Mouse (Mus musculus) heart, postnatal 0 days (tissue): ENCODE data around the gene Syna. TPM values are rescaled to one million over a fixed set of nuclear protein-coding genes. Genes with fewer than 3 reads are reported as not detected.

Source experiments
- ATAC-seq: fragments of 200-750 bp; cut with Nextera tagmentation; 2 replicates; pipeline ENCODE4 v1.8.0; 2017; ENCODE audit warnings: low read depth, moderate number of reproducible peaks, moderate library complexity; ENCODE audit not compliant: insufficient read depth
- DNase-seq: peaks from one replicate; pipeline ENCODE4 v3.0.0-alpha.2; 2016; ENCODE audit warnings: low spot score
- H3K27ac ChIP-seq: fragments of 300-500 bp; sonication (generic); 2 replicates; pipeline ENCODE4 v1.5.1; 2014; ENCODE audit warnings: low read depth, mild to moderate bottlenecking
- H3K27me3 ChIP-seq: fragments of 300-500 bp; sonication (generic); 2 replicates; pipeline ENCODE4 v1.6.1; 2014; ENCODE audit warnings: low read length, mixed read lengths; ENCODE audit not compliant: control insufficient read depth, insufficient read depth
- H3K36me3 ChIP-seq: fragments of 300-500 bp; sonication (generic); replicated peaks from 2 replicates; pipeline ENCODE4 v1.6.1; 2014; ENCODE audit warnings: low read length, mixed read lengths; ENCODE audit not compliant: control insufficient read depth, insufficient read depth
- H3K4me1 ChIP-seq: fragments of 300-500 bp; sonication (generic); 2 replicates; pipeline ENCODE4 v1.6.1; 2014; ENCODE audit warnings: antibody characterized with exemption; ENCODE audit not compliant: control insufficient read depth, insufficient read depth
- H3K4me2 ChIP-seq: fragments of 300-500 bp; sonication (generic); 2 replicates; pipeline ENCODE4 v1.6.1; 2014; ENCODE audit warnings: low read depth, mild to moderate bottlenecking, low read length, moderate library complexity
- H3K4me3 ChIP-seq: fragments of 300-500 bp; sonication (generic); 2 replicates; pipeline ENCODE4 v1.5.1; 2014; ENCODE audit warnings: low read depth, low read length
- H3K9ac ChIP-seq: fragments of 300-500 bp; sonication (generic); replicated peaks from 2 replicates; pipeline ENCODE4 v1.6.1; 2014; ENCODE audit warnings: low read depth, low read length, mixed read lengths
- H3K9me3 ChIP-seq: fragments of 300-500 bp; sonication (generic); replicated peaks from 2 replicates; pipeline ENCODE4 v1.6.1; 2016; ENCODE audit warnings: low read length; ENCODE audit not compliant: control insufficient read depth
- CTCF ChIP-seq: IDR thresholded peaks from 2 replicates; pipeline ENCODE4 v1.5.1; 2016; ENCODE audit warnings: antibody characterized with exemption, control low read depth, low read depth
- EP300 ChIP-seq: IDR thresholded peaks from 2 replicates; pipeline ENCODE4 v1.6.1; 2016; ENCODE audit warnings: antibody characterized with exemption, low read depth
- WGBS: fragments of 180-500 bp; shearing (Covaris S2); extraction: QIAGEN DNeasy Blood & Tissue Kit; methylation state at CpG from one replicate; pipeline ENCODE4 v1.1.7; 2014; 5-methylcytosine and 5-hydroxymethylcytosine counted together
- polyA plus RNA-seq: library from polyadenylated mRNA; unstranded; fragments of >200 nt; fragmentation: Nextera tagmentation; extraction: Ambion mirVana; gene quantifications from 2 replicates; pipeline ENCODE4 v1.2.1, GENCODE M21; 2015
- total RNA-seq: library from RNA; depleted of rRNA; stranded (reverse); fragments of >200 nt; gene quantifications from 2 replicates; pipeline ENCODE4 v1.2.3, GENCODE M21; 2014; ENCODE audit warnings: low replicate concordance

Syna gene
- total and polyA plus RNA-seq, 2 experiments from 2014 or later: not detected

GRCm38 (mm10) chr5:134567445-134567844 is 7.5 kb upstream of the Syna start:
- Histone ChIP-seq H3K4me3 (no peak overlapping the region), H3K27ac (no peak overlapping the region), H3K9ac (no peak overlapping the region), H3K36me3 (no peaks in the 10 kb centered on the region), H3K4me2 (no peak overlapping the region), H3K9me3 (no peaks in the 10 kb centered on the region), H3K4me1 (no peaks in the 10 kb centered on the region), H3K27me3 (no peaks in the 10 kb centered on the region)
- no peak for DNase-seq
- ATAC-seq: no peak
- no peak for TF ChIP-seq EP300
- TF ChIP-seq CTCF: no peak
- 55% methylated on average over 4 of the region's 4 CpGs for WGBS

DNA sequence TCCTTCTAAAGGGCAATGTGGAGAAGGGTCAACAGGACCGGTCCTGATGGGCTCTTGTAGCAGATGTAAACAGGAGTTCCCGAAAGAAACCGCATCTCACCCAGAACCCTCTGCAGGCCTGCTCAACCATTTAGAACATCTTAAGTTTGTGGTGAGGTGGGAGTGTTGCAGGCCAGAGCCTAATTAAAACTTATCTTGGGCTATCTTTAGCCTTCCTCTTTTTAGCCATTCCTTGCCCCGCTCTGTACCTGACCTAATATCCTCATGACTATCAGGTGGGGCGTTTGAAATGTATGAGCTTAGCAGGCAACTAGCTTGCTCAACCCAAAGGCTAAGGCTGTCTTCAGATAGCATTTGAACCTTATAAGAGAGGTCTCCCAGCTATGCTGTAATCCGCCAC is 5.7 kb upstream of the Syna start:
- no peak for ATAC-seq
- Histone ChIP-seq H3K27me3 (no peaks in the 10 kb centered on the region), H3K4me1 (no peaks in the 10 kb centered on the region), H3K4me3 (no peak overlapping the region), H3K4me2 (no peak overlapping the region), H3K27ac (no peak overlapping the region), H3K36me3 (no peaks in the 10 kb centered on the region), H3K9me3 (no peaks in the 10 kb centered on the region), H3K9ac (no peak overlapping the region)
- DNase-seq: no peak
- TF ChIP-seq EP300: no peak
- no peak for TF ChIP-seq CTCF
- WGBS: 75% methylated on average over 6 of the region's 6 CpGs

- ATAC-seq (no peak), DNase-seq (no peak)
- Histone ChIP-seq H3K36me3 (no peaks in the 10 kb centered on the region), H3K27me3 (no peaks in the 10 kb centered on the region), H3K27ac (no peak overlapping the region), H3K4me1 (no peaks in the 10 kb centered on the region), H3K9ac (no peak overlapping the region), H3K9me3 (no peaks in the 10 kb centered on the region), H3K4me2 (no peak overlapping the region), H3K4me3 (no peak overlapping the region)
- TF ChIP-seq EP300 (no peak), CTCF (no peak)
- WGBS: 98% methylated on average over 2 of the region's 2 CpGs
These were observed 4.3 kb upstream of the Syna start for GRCm38 (mm10) chr5:134564272-134564671.

- no peak overlapping the region for H3K27ac ChIP-seq
- ATAC-seq: no peak
These were observed 640 bp upstream of the Syna start for GRCm38 (mm10) chr5:134560450-134561171.

GRCm38 (mm10) chr5:134555463-134556164 is 4.4 kb downstream of the Syna start:
- Histone ChIP-seq H3K4me3 (no peak overlapping the region), H3K36me3 (no peaks in the 10 kb centered on the region), H3K27ac (peak overlapping the region; percentile 60), H3K9me3 (no peaks in the 10 kb centered on the region), H3K4me1 (0 out of 2 replicates have a peak, but pooled peaks cover 3% of the 10 kb centered on the region), H3K4me2 (no peak overlapping the region), H3K9ac (no peak overlapping the region), H3K27me3 (0 out of 2 replicates have a peak, but pooled peaks cover 3% of the 10 kb centered on the region)
- DNase-seq (peak; percentile 70), ATAC-seq (no peak)
- TF ChIP-seq CTCF (no peak), EP300 (no peak)
- WGBS: 8% methylated on average over 20 of the region's 20 CpGs

More at GRCm38 (mm10) chr5:134560450-134561171, 640 bp upstream of the Syna start:
- no peak overlapping the region for H3K9ac ChIP-seq
- no peaks in the 10 kb centered on the region for H3K27me3 ChIP-seq
- TF ChIP-seq EP300: no peak
- TF ChIP-seq CTCF: no peak
- no peak overlapping the region for H3K4me2 ChIP-seq
- WGBS: 70% methylated on average over 16 of the region's 16 CpGs
- H3K36me3 ChIP-seq: no peaks in the 10 kb centered on the region
- H3K4me3 ChIP-seq: no peak overlapping the region
- no peaks in the 10 kb centered on the region for H3K4me1 ChIP-seq
- DNase-seq: no peak
- no peaks in the 10 kb centered on the region for H3K9me3 ChIP-seq
